Mouse (Mus musculus) cerebellum, adult 9-11 months (tissue): ENCODE measurements at regions not wholly inside any gene's neighbourhood (a gene's known extent, or its start where the extent isn't known, plus 50 kb on each side); places are given as distances from the start of the nearest gene placed in this dataset.

Experiments
- DNase-seq: peaks from one replicate; pipeline ENCODE4 v3.0.0; 2022

- no peak for DNase-seq
Measured at GRCm38 (mm10) chr9:27242325-27242724, 56.7 kb upstream of the Igsf9b start.

GRCm38 (mm10) chr9:27240926-27241325 lies 58.1 kb upstream of the Igsf9b start:
- peak; percentile 56 for DNase-seq

GRCm38 (mm10) chr9:27240491-27240890 lies 58.5 kb upstream of the Igsf9b start:
- DNase-seq: peak; percentile 56

GRCm38 (mm10) chr9:27232692-27233091 lies 66.3 kb upstream of the Igsf9b start:
- no peak for DNase-seq

GRCm38 (mm10) chr9:27227458-27227857 lies 71.5 kb upstream of the Igsf9b start:
- no peak for DNase-seq

GRCm38 (mm10) chr9:27221183-27221582 lies 66.0 kb upstream of the Jam3 start:
- no peak for DNase-seq

GRCm38 (mm10) chr9:27216024-27216423 lies 60.8 kb upstream of the Jam3 start:
- DNase-seq: no peak

- DNase-seq: no peak
Measured at GRCm38 (mm10) chr9:27214023-27214422, 58.8 kb upstream of the Jam3 start.

GRCm38 (mm10) chr9:27208840-27209239 lies 53.6 kb upstream of the Jam3 start:
- DNase-seq: no peak
